Mouse (Mus musculus) embryonic facial prominence, embryonic 15.5 days (tissue): ENCODE measurements around the gene Apobec2. TPM values are rescaled to one million over a fixed set of nuclear protein-coding genes. Genes with fewer than 3 reads are reported as not detected.

Experiments
- ATAC-seq: fragments of 200-750 bp; cut with Nextera tagmentation; 2 replicates; pipeline ENCODE4 v1.8.0; 2017; ENCODE audit warnings: low read depth, moderate TSS enrichment; ENCODE audit not compliant: insufficient number of reproducible peaks, low FRiP score, low TSS enrichment
- H3K27ac ChIP-seq: fragments of 300-500 bp; sonication (generic); replicated peaks from 2 replicates; pipeline ENCODE4 v1.5.1; 2015; ENCODE audit warnings: mild to moderate bottlenecking, inconsistent platforms
- H3K27me3 ChIP-seq: fragments of 300-500 bp; sonication (generic); 2 replicates; pipeline ENCODE4 v1.6.1; 2015; ENCODE audit warnings: inconsistent platforms
- H3K36me3 ChIP-seq: fragments of 300-500 bp; sonication (generic); 2 replicates; pipeline ENCODE4 v1.6.1; 2015; ENCODE audit warnings: mild to moderate bottlenecking, inconsistent platforms
- H3K4me1 ChIP-seq: fragments of 300-500 bp; sonication (generic); 2 replicates; pipeline ENCODE4 v1.6.1; 2015; ENCODE audit warnings: inconsistent platforms
- H3K4me2 ChIP-seq: fragments of 300-500 bp; sonication (generic); replicated peaks from 2 replicates; pipeline ENCODE4 v1.6.1; 2015; ENCODE audit warnings: mild to moderate bottlenecking, inconsistent platforms
- H3K4me3 ChIP-seq: fragments of 300-500 bp; sonication (generic); replicated peaks from 2 replicates; pipeline ENCODE4 v1.5.1; 2015; ENCODE audit warnings: mild to moderate bottlenecking, inconsistent platforms
- H3K9ac ChIP-seq: fragments of 300-500 bp; sonication (generic); 2 replicates; pipeline ENCODE4 v1.6.1; 2015; ENCODE audit warnings: inconsistent platforms
- H3K9me3 ChIP-seq: fragments of 300-500 bp; sonication (generic); replicated peaks from 2 replicates; pipeline ENCODE4 v1.6.1; 2016; ENCODE audit warnings: inconsistent platforms
- WGBS: fragments of 180-500 bp; shearing (Covaris S2); methylation state at CpG from one replicate; pipeline ENCODE4 v1.1.7; 2015; 5-methylcytosine and 5-hydroxymethylcytosine counted together
- polyA plus RNA-seq: library from polyadenylated mRNA; unstranded; fragments of >200 nt; fragmentation: Nextera tagmentation; extraction: Ambion mirVana; gene quantifications from 2 replicates; pipeline ENCODE4 v1.2.1, GENCODE M21; 2015

The Apobec2 gene
- polyA plus RNA-seq, 1 experiment from 2014 or later, result 25.7 TPM

GRCm38 (mm10) chr17:48454688-48455087, 22.0 kb upstream of the Apobec2 start, which contains the start of gene Unc5cl:
TSS of gene Unc5cl (plus strand) at chr17:48454901.
- Histone ChIP-seq H3K9me3 (no peaks in the 10 kb centered on the region), H3K4me3 (no peak within 1 kb of the TSS), H3K36me3 (no peaks in the 10 kb centered on the region), H3K27me3 (no peaks in the 10 kb centered on the region), H3K9ac (no peak within 1 kb of the TSS), H3K4me1 (no peaks in the 10 kb centered on the region), H3K4me2 (no peak within 1 kb of the TSS), H3K27ac (no peak within 1 kb of the TSS)
- 48% methylated on average over 11 of the region's 11 CpGs for WGBS
- ATAC-seq, result no peak; the same call in 1 of the 2 replicates

- Histone ChIP-seq H3K4me3 (no peak overlapping the region), H3K9ac (no peak overlapping the region), H3K27me3 (no peaks in the 10 kb centered on the region), H3K4me2 (no peak overlapping the region), H3K9me3 (no peaks in the 10 kb centered on the region), H3K36me3 (no peaks in the 10 kb centered on the region), H3K4me1 (no peaks in the 10 kb centered on the region), H3K27ac (no peak overlapping the region)
- ATAC-seq, result no peak
- WGBS, result 50% methylated on average over 7 of the region's 7 CpGs
Measured at GRCm38 (mm10) chr17:48454190-48454589, 21.5 kb upstream of the Apobec2 start.

- Histone ChIP-seq H3K4me1 (no peaks in the 10 kb centered on the region), H3K9me3 (no peaks in the 10 kb centered on the region), H3K4me2 (no peak overlapping the region), H3K4me3 (no peak overlapping the region), H3K9ac (no peak overlapping the region), H3K27me3 (no peaks in the 10 kb centered on the region), H3K36me3 (no peaks in the 10 kb centered on the region), H3K27ac (no peak overlapping the region)
- WGBS, result 72% methylated on average over 7 of the region's 7 CpGs
- no peak for ATAC-seq
Measured at GRCm38 (mm10) chr17:48453489-48453888, 20.8 kb upstream of the Apobec2 start.

GRCm38 (mm10) chr17:48451753-48452444, 19.2 kb upstream of the Apobec2 start:
- no peaks in the 10 kb centered on the region for H3K9me3 ChIP-seq
- no peak overlapping the region for H3K4me3 ChIP-seq
- H3K4me2 ChIP-seq, result no peak overlapping the region
- no peak overlapping the region for H3K9ac ChIP-seq
- no peak for ATAC-seq
- no peak overlapping the region for H3K27ac ChIP-seq
- no peaks in the 10 kb centered on the region for H3K36me3 ChIP-seq
- no peaks in the 10 kb centered on the region for H3K27me3 ChIP-seq
- 66% methylated on average over 9 of the region's 9 CpGs for WGBS
- H3K4me1 ChIP-seq, result no peaks in the 10 kb centered on the region

GRCm38 (mm10) chr17:48451353-48451675, 18.6 kb upstream of the Apobec2 start, which contains the start of gene Tspo2:
TSS of gene Tspo2 (minus strand) at chr17:48451522.
- 58% methylated on average over 7 of the region's 7 CpGs for WGBS
- H3K4me1 ChIP-seq, result no peaks in the 10 kb centered on the region
- H3K27ac ChIP-seq, result no peak within 1 kb of the TSS
- H3K9me3 ChIP-seq, result no peaks in the 10 kb centered on the region
- no peaks in the 10 kb centered on the region for H3K27me3 ChIP-seq
- no peak for ATAC-seq
- H3K4me3 ChIP-seq, result no peak within 1 kb of the TSS
- no peaks in the 10 kb centered on the region for H3K36me3 ChIP-seq
- H3K4me2 ChIP-seq, result no peak within 1 kb of the TSS
- no peak within 1 kb of the TSS for H3K9ac ChIP-seq

GRCm38 (mm10) chr17:48450666-48451352, 18.1 kb upstream of the Apobec2 start:
- no peaks in the 10 kb centered on the region for H3K27me3 ChIP-seq
- no peak for ATAC-seq
- whole genome bisulfite sequencing, result 73% methylated on average over 13 of the region's 13 CpGs
- no peak overlapping the region for H3K9ac ChIP-seq
- no peak overlapping the region for H3K27ac ChIP-seq
- H3K36me3 ChIP-seq, result no peaks in the 10 kb centered on the region
- H3K4me3 ChIP-seq, result no peak overlapping the region
- no peaks in the 10 kb centered on the region for H3K4me1 ChIP-seq
- no peaks in the 10 kb centered on the region for H3K9me3 ChIP-seq
- H3K4me2 ChIP-seq, result no peak overlapping the region

GRCm38 (mm10) chr17:48447675-48448074, 14.9 kb upstream of the Apobec2 start:
- H3K4me1 ChIP-seq, result no peaks in the 10 kb centered on the region
- no peak overlapping the region for H3K4me2 ChIP-seq
- WGBS, result 63% methylated on average over 8 of the region's 8 CpGs
- no peak overlapping the region for H3K27ac ChIP-seq
- no peak overlapping the region for H3K9ac ChIP-seq
- H3K9me3 ChIP-seq, result no peaks in the 10 kb centered on the region
- H3K36me3 ChIP-seq, result no peaks in the 10 kb centered on the region
- no peaks in the 10 kb centered on the region for H3K27me3 ChIP-seq
- ATAC-seq, result no peak
- H3K4me3 ChIP-seq, result no peak overlapping the region

- ATAC-seq, result no peak
- Histone ChIP-seq H3K27ac (no peak overlapping the region), H3K27me3 (no peaks in the 10 kb centered on the region), H3K9me3 (no peaks in the 10 kb centered on the region), H3K36me3 (no peaks in the 10 kb centered on the region), H3K4me3 (no peak overlapping the region), H3K9ac (no peak overlapping the region), H3K4me1 (no peaks in the 10 kb centered on the region), H3K4me2 (no peak overlapping the region)
- 63% methylated on average over 16 of the region's 16 CpGs for WGBS
Measured at GRCm38 (mm10) chr17:48443542-48444145, 10.9 kb upstream of the Apobec2 start.

- Histone ChIP-seq H3K27ac (no peak overlapping the region), H3K9me3 (no peaks in the 10 kb centered on the region), H3K36me3 (no peaks in the 10 kb centered on the region), H3K27me3 (no peaks in the 10 kb centered on the region), H3K9ac (no peak overlapping the region), H3K4me2 (no peak overlapping the region), H3K4me3 (no peak overlapping the region), H3K4me1 (no peaks in the 10 kb centered on the region)
- WGBS, result 66% methylated on average over 7 of the region's 7 CpGs
- no peak for ATAC-seq
Measured at GRCm38 (mm10) chr17:48442745-48443457, 10.2 kb upstream of the Apobec2 start.

GRCm38 (mm10) chr17:48437421-48437911, 4.7 kb upstream of the Apobec2 start:
- no peak overlapping the region for H3K4me2 ChIP-seq
- ATAC-seq, result peak; percentile 22; the same call in 1 of the 2 replicates
- WGBS, result 27% methylated on average over 7 of the region's 7 CpGs

GRCm38 (mm10) chr17:48436487-48436886, 3.8 kb upstream of the Apobec2 start:
- Histone ChIP-seq H3K4me1 (peaks cover 25% of the 10 kb centered on the region), H3K9ac (no peak overlapping the region), H3K9me3 (no peaks in the 10 kb centered on the region), H3K4me2 (no peak overlapping the region), H3K27me3 (no peaks in the 10 kb centered on the region), H3K4me3 (no peak overlapping the region), H3K27ac (no peak overlapping the region), H3K36me3 (no peaks in the 10 kb centered on the region)
- 74% methylated on average over 1 of the region's 1 CpGs for WGBS
- peak; percentile 22 for ATAC-seq

More at GRCm38 (mm10) chr17:48437421-48437911, 4.7 kb upstream of the Apobec2 start:
- no peaks in the 10 kb centered on the region for H3K9me3 ChIP-seq
- no peak overlapping the region for H3K4me3 ChIP-seq
- 0 out of 2 replicates have a peak overlapping the region, but pooled peaks have one; percentile 34 for H3K27ac ChIP-seq
- H3K4me1 ChIP-seq, result peaks cover 23% of the 10 kb centered on the region
- no peaks in the 10 kb centered on the region for H3K36me3 ChIP-seq
- no peaks in the 10 kb centered on the region for H3K27me3 ChIP-seq
- H3K9ac ChIP-seq, result no peak overlapping the region
